Mouse (Mus musculus) embryonic facial prominence, embryonic 11.5 days (tissue): Measurements from ENCODE around the gene Ybx1. TPM values are rescaled to one million over a fixed set of nuclear protein-coding genes. Genes with fewer than 3 reads are reported as not detected.

Experiments
- ATAC-seq: fragments of 200-750 bp; cut with Nextera tagmentation; replicated peaks from 2 replicates; pipeline ENCODE4 v1.8.0; 2017; ENCODE audit warnings: low read depth; ENCODE audit not compliant: insufficient number of reproducible peaks, low FRiP score, low TSS enrichment
- DNase-seq: peaks from one replicate; pipeline ENCODE4 v3.0.0-alpha.2; 2015; ENCODE audit warnings: low spot score
- H3K27ac ChIP-seq: fragments of 300-500 bp; sonication (generic); replicated peaks from 2 replicates; pipeline ENCODE4 v1.5.1; 2014; ENCODE audit warnings: mild to moderate bottlenecking, low read depth, low read length, control low read depth
- H3K27me3 ChIP-seq: fragments of 300-500 bp; sonication (generic); 2 replicates; pipeline ENCODE4 v1.6.1; 2014; ENCODE audit warnings: mild to moderate bottlenecking, low read length, moderate library complexity, mixed read lengths; ENCODE audit not compliant: control insufficient read depth, insufficient read depth
- H3K36me3 ChIP-seq: fragments of 300-500 bp; sonication (generic); replicated peaks from 2 replicates; pipeline ENCODE4 v1.6.1; 2014; ENCODE audit warnings: low read depth, mild to moderate bottlenecking, low read length, moderate library complexity, mixed read lengths; ENCODE audit not compliant: control insufficient read depth, insufficient read depth
- H3K4me1 ChIP-seq: fragments of 300-500 bp; sonication (generic); 2 replicates; pipeline ENCODE4 v1.6.1; 2014; ENCODE audit warnings: low read length, mixed read lengths; ENCODE audit not compliant: control insufficient read depth, insufficient read depth
- H3K4me2 ChIP-seq: fragments of 300-500 bp; sonication (generic); 2 replicates; pipeline ENCODE4 v1.6.1; 2014; ENCODE audit warnings: low read depth, mild to moderate bottlenecking, control low read depth, low read length, moderate library complexity
- H3K4me3 ChIP-seq: fragments of 300-500 bp; sonication (generic); 2 replicates; pipeline ENCODE4 v1.5.1; 2014; ENCODE audit warnings: low read depth, low read length, control low read depth
- H3K9ac ChIP-seq: fragments of 300-500 bp; sonication (generic); replicated peaks from 2 replicates; pipeline ENCODE4 v1.6.1; 2014; ENCODE audit warnings: mild to moderate bottlenecking, control low read depth, low read length
- H3K9me3 ChIP-seq: fragments of 300-500 bp; sonication (generic); replicated peaks from 2 replicates; pipeline ENCODE4 v1.6.1; 2016; ENCODE audit warnings: mild to moderate bottlenecking, low read length, inconsistent platforms, mixed read lengths; ENCODE audit not compliant: control insufficient read depth
- WGBS: fragments of 180-500 bp; shearing (Covaris S2); extraction: QIAGEN DNeasy Blood & Tissue Kit; methylation state at CpG from one replicate; pipeline ENCODE4 v1.1.7; 2014; 5-methylcytosine and 5-hydroxymethylcytosine counted together
- polyA plus RNA-seq: library from polyadenylated mRNA; unstranded; fragments of >200 nt; fragmentation: Nextera tagmentation; extraction: Ambion mirVana; gene quantifications from 2 replicates; pipeline ENCODE4 v1.2.1, GENCODE M21; 2014

The Ybx1 gene
- polyA plus RNA-seq, 1 experiment from 2014 or later: 1,398 TPM

DNA sequence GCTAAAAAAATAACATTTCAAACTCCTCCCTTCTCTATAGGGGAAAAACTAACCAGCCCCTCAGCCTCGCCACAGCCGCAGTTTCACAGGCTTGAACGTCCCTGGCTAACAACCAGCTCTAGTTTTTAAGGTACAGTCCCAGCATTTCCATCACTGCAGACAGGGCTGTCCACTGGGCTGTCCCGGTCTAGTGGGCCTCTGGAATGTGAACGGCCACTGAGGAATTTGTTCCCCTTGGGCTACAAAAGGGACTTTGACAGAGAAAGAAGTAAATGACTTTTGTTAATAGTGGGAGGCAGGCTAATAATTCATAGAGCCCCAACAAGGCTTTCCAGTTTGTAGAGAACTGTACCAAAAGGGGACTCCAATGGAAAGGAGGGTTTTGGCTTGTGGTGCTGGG, 11.0 kb upstream of the Ybx1 start:
- no peaks in the 10 kb centered on the region for H3K27me3 ChIP-seq
- H3K4me2 ChIP-seq: no peak overlapping the region
- WGBS: 64% methylated on average over 5 of the region's 5 CpGs
- H3K36me3 ChIP-seq: 0 out of 2 replicates have a peak, but pooled peaks cover 2% of the 10 kb centered on the region
- no peaks in the 10 kb centered on the region for H3K9me3 ChIP-seq
- no peak for ATAC-seq
- no peak overlapping the region for H3K9ac ChIP-seq
- no peak overlapping the region for H3K4me3 ChIP-seq
- H3K27ac ChIP-seq: no peak overlapping the region
- H3K4me1 ChIP-seq: no peaks in the 10 kb centered on the region
- no peak for DNase-seq

DNA sequence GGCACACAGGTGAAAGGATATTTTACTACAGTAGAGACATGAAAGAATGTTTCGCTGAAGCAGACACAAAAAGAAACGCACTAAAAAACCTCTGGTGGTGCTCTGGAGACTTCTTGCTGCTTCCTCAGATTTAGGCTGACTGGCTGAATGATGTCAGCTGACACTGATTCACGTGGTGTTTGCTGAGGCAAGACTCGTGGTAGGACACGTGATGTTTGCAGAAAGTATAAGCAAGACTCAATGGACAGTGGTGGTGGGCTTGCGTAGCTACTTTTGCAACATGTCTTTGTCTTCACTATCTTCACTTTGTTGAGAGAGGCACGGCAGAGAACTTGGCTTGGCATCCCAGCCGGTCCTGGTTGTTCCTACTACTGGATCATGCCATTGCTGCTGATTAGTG, 8.9 kb upstream of the Ybx1 start:
- 94% methylated on average over 8 of the region's 8 CpGs for whole genome bisulfite sequencing
- ATAC-seq: no peak
- no peaks in the 10 kb centered on the region for H3K36me3 ChIP-seq

DNA sequence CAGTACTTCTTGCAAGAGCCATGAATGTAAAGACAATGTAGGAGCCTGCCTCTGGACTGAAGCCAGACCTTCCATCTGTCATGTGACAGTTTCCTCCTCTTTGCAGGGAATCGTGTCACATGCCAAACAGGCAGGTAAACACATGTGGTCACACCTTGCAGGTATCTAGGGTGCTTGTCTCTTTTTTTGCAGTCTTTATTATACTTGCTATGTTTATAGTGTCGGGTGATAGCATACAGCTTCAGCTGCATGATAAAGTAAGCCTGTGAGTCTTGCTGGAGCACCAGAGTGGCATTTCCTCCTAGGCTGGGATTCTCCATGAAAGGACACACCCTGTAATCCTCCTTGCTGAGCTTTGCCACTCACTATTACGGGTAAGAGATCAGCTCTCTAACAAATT, 7.4 kb upstream of the Ybx1 start:
- no peak overlapping the region for H3K27ac ChIP-seq
- H3K4me2 ChIP-seq: no peak overlapping the region
- H3K27me3 ChIP-seq: no peaks in the 10 kb centered on the region
- ATAC-seq: no peak
- H3K36me3 ChIP-seq: no peaks in the 10 kb centered on the region
- H3K4me3 ChIP-seq: no peak overlapping the region
- WGBS: 84% methylated on average over 3 of the region's 3 CpGs
- no peaks in the 10 kb centered on the region for H3K9me3 ChIP-seq
- DNase-seq: no peak
- no peak overlapping the region for H3K9ac ChIP-seq
- H3K4me1 ChIP-seq: no peaks in the 10 kb centered on the region

More for the DNA sequence above, 8.9 kb upstream of the Ybx1 start:
- no peak overlapping the region for H3K4me2 ChIP-seq
- no peaks in the 10 kb centered on the region for H3K27me3 ChIP-seq
- no peak overlapping the region for H3K27ac ChIP-seq
- H3K9ac ChIP-seq: no peak overlapping the region
- no peaks in the 10 kb centered on the region for H3K9me3 ChIP-seq
- H3K4me1 ChIP-seq: no peaks in the 10 kb centered on the region
- no peak for DNase-seq
- H3K4me3 ChIP-seq: no peak overlapping the region

DNA sequence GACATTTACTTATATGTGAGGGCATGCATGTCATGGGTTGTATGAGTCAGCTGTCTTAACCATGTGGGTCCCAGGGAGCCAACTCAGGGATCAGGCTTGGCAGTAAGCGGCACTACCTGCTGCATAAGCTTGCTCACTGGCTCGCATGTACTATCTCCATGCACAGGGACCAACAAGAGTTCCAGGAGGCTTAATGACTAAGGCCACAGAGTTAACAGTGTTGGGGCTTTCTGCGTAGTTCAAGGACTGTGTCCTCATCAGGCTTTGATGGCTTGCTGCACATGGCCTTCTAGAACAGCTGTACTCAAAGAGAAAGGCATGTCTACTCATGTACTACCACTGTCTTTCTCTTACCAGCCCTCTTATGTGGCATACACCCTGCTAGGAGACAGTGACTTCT, 6.4 kb upstream of the Ybx1 start:
- ATAC-seq (no peak), DNase-seq (no peak)
- H3K9me3 ChIP-seq: no peaks in the 10 kb centered on the region
- no peak overlapping the region for H3K9ac ChIP-seq
- H3K27me3 ChIP-seq: no peaks in the 10 kb centered on the region
- no peak overlapping the region for H3K4me2 ChIP-seq
- no peaks in the 10 kb centered on the region for H3K36me3 ChIP-seq
- WGBS: 94% methylated on average over 3 of the region's 3 CpGs
- H3K4me1 ChIP-seq: no peaks in the 10 kb centered on the region
- H3K27ac ChIP-seq: no peak overlapping the region
- no peak overlapping the region for H3K4me3 ChIP-seq

DNA sequence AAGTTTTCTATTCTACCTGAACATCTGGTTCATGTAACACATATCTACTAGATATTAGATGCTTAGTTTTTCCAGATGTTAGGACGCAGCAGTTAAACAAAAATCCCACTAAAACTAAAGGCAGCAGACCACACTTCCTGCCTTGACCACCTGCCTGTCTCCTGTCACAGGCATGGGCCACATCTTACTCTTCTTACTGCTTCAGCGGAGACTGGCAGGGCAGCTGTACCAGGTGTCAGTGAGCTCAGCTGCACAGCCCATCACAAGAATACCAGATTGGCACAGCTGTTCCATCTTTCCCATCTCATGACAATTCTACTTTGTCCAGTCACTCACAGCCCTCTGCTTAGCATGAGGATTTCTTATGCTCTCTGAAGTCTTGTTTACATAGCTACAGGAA, 3.0 kb upstream of the Ybx1 start:
- ATAC-seq: no peak
- no peak overlapping the region for H3K9ac ChIP-seq

DNA sequence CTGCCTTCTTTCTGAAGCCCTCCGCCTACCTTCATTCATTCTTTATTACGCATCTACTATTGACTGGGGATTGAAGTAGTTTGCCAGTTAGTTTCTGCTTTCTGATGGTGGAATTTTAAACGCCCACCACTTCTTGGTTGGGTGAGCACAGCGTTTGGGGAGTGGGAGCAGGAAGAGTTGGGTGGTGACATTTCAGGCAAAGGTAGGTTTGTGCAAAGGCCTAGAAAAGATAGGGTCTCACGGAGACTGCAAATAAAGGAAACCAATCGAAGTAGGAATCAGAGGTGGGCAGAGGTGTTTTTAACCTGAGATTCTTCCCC, 690 bp upstream of the Ybx1 start:
- no peaks in the 10 kb centered on the region for H3K4me1 ChIP-seq
- H3K27me3 ChIP-seq: no peaks in the 10 kb centered on the region
- no peaks in the 10 kb centered on the region for H3K9me3 ChIP-seq
- peak overlapping the region; percentile 78 for H3K9ac ChIP-seq
- DNase-seq: no peak
- no peaks in the 10 kb centered on the region for H3K36me3 ChIP-seq
- H3K4me3 ChIP-seq: peak overlapping the region; percentile 97
- H3K27ac ChIP-seq: peak overlapping the region; percentile 60; the same call in 1 of the 2 replicates
- 7% methylated on average over 6 of the region's 6 CpGs for WGBS
- H3K4me2 ChIP-seq: peak overlapping the region; percentile 46
- ATAC-seq: no peak

More for the DNA sequence above, 3.0 kb upstream of the Ybx1 start:
- Histone ChIP-seq H3K9me3 (no peaks in the 10 kb centered on the region), H3K4me2 (no peak overlapping the region), H3K27ac (no peak overlapping the region), H3K4me1 (no peaks in the 10 kb centered on the region), H3K27me3 (no peaks in the 10 kb centered on the region), H3K4me3 (no peak overlapping the region), H3K36me3 (no peaks in the 10 kb centered on the region)
- WGBS: 60% methylated on average over 2 of the region's 2 CpGs
- DNase-seq: no peak

DNA sequence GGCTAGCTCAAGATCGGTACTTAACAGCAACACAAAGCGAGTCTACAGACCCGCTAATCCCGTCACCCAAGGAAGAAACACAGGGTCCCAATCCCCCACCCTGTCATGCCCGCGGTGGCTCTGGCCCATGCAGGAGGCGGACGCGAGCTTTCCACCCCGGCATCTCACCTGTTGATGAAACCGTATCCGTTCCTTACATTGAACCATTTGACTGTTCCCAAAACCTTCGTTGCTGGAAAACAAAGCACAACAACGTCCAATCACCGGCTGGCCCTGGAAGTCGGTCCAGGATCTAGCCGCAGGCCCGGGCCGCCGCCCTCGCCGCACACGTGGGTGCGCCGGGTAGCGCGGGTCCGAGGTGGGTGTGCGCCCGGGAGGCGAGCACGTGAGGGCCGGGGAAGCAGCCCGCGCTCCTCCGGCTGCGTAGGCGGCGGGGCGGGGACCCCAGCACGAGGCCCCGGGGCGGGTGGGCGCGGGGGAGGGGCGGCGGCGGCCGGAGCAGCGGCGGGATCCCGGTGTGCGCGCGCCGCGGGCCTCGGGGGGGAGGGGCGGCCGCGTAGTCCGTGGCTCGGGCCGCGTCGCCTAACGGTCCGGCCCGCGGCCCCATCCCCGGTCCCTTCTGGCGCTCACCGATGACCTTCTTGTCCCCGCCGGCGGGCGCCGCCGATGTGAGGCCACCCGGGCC, 688 bp downstream of the Ybx1 start:
- H3K27me3 ChIP-seq: no peaks in the 10 kb centered on the region
- ATAC-seq: peak; percentile 7; the same call in 1 of the 2 replicates
- H3K27ac ChIP-seq: peak overlapping the region; percentile 82
- no peaks in the 10 kb centered on the region for H3K9me3 ChIP-seq
- peak; percentile 41 for DNase-seq
- WGBS: under 1% methylated on average over 49 of the region's 80 CpGs
- H3K9ac ChIP-seq: peak overlapping the region; percentile 94
- H3K4me3 ChIP-seq: peak overlapping the region; percentile 97
- peak overlapping the region; percentile 78 for H3K4me2 ChIP-seq
- H3K36me3 ChIP-seq: no peaks in the 10 kb centered on the region; the same call in 1 of the 2 replicates
- no peaks in the 10 kb centered on the region for H3K4me1 ChIP-seq

DNA sequence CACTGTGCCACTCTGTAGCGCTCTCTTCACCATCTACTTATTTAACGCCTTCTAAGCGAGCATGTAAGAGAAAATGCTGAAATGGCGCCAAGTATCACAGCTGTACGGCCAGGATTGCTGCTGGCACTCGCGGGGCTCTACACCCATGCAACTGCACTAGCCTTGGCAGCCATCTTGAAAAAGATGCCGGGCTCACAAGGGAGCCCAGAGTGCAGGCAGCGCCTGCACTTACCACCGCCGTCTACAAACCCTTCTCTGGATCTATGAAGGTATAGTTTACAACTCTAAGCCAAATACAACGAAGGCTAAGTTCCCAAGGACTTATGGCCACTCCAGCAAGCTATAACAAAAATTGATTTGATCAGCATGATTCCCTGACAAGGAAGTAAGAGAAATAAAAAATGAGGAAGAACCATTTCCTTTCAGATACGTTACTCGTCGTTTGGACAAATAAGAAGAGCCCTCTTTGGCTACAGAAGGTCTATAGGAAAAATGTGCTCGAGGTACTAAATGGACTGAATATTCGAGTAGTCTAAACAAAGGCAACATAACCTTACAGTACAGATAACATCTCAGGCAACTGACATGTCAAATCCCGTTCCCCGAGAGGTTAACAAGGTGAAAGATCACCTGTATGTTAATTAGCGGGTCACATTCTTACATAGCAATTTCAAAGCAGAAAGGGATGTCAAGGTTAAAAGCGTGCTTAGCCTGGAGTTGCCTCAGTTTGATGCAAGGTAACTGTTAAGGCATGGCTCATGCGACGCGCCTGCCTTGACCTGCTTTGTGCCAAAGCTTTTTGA, 1.4 kb downstream of the Ybx1 start:
- Histone ChIP-seq H3K4me2 (peak overlapping the region; percentile 78), H3K9ac (peak overlapping the region; percentile 94), H3K4me1 (no peaks in the 10 kb centered on the region), H3K9me3 (no peaks in the 10 kb centered on the region), H3K27ac (no peak overlapping the region), H3K36me3 (no peaks in the 10 kb centered on the region; the same call in 1 of the 2 replicates), H3K27me3 (no peaks in the 10 kb centered on the region), H3K4me3 (peak overlapping the region; percentile 97)
- peak; percentile 66 for DNase-seq
- ATAC-seq: no peak
- 3% methylated on average over 24 of the region's 24 CpGs for WGBS
